Mouse (Mus musculus) forebrain, embryonic 15.5 days (tissue): ENCODE measurements around the gene Anxa3. TPM values are rescaled to one million over a fixed set of nuclear protein-coding genes. Genes with fewer than 3 reads are reported as not detected.
A peak's percentile ranks its signal among the peaks of the same experiment; 100 is the strongest.

Experiments used
- ATAC-seq: fragments of 200-750 bp; cut with Nextera tagmentation; replicated peaks from 2 replicates; pipeline ENCODE4 v1.8.0; 2017; ENCODE audit warnings: mild to moderate bottlenecking, moderate TSS enrichment, moderate library complexity
- H3K27ac ChIP-seq: fragments of 300-500 bp; sonication (generic); replicated peaks from 2 replicates; pipeline ENCODE4 v1.5.1; 2015; ENCODE audit warnings: mild to moderate bottlenecking, inconsistent platforms
- H3K27me3 ChIP-seq: fragments of 300-500 bp; sonication (generic); 2 replicates; pipeline ENCODE4 v1.6.1; 2015; ENCODE audit warnings: inconsistent platforms
- H3K36me3 ChIP-seq: fragments of 300-500 bp; sonication (generic); 2 replicates; pipeline ENCODE4 v1.6.1; 2015; ENCODE audit warnings: mild to moderate bottlenecking, inconsistent platforms
- H3K4me1 ChIP-seq: fragments of 300-500 bp; sonication (generic); 2 replicates; pipeline ENCODE4 v1.6.1; 2015; ENCODE audit warnings: inconsistent platforms
- H3K4me2 ChIP-seq: fragments of 300-500 bp; sonication (generic); replicated peaks from 2 replicates; pipeline ENCODE4 v1.6.1; 2015; ENCODE audit warnings: mild to moderate bottlenecking, inconsistent platforms
- H3K4me3 ChIP-seq: fragments of 300-500 bp; sonication (generic); 2 replicates; pipeline ENCODE4 v1.5.1; 2015; ENCODE audit warnings: mild to moderate bottlenecking, inconsistent platforms
- H3K9ac ChIP-seq: fragments of 300-500 bp; sonication (generic); replicated peaks from 2 replicates; pipeline ENCODE4 v1.6.1; 2015; ENCODE audit warnings: mild to moderate bottlenecking, inconsistent platforms
- H3K9me3 ChIP-seq: fragments of 300-500 bp; sonication (generic); 2 replicates; pipeline ENCODE4 v1.6.1; 2016; ENCODE audit warnings: inconsistent platforms
- WGBS: fragments of 180-500 bp; shearing (Covaris S2); methylation state at CpG from one replicate; pipeline ENCODE4 v1.1.7; 2015; ENCODE audit warnings: mixed read lengths; 5-methylcytosine and 5-hydroxymethylcytosine counted together
- polyA plus RNA-seq: library from polyadenylated mRNA; unstranded; fragments of >200 nt; fragmentation: Nextera tagmentation; extraction: Ambion mirVana; gene quantifications from 2 replicates; pipeline ENCODE4 v1.2.1, GENCODE M21; 2015

Gene Anxa3
- polyA plus RNA-seq, 1 experiment from 2014 or later: 21.5 TPM

DNA sequence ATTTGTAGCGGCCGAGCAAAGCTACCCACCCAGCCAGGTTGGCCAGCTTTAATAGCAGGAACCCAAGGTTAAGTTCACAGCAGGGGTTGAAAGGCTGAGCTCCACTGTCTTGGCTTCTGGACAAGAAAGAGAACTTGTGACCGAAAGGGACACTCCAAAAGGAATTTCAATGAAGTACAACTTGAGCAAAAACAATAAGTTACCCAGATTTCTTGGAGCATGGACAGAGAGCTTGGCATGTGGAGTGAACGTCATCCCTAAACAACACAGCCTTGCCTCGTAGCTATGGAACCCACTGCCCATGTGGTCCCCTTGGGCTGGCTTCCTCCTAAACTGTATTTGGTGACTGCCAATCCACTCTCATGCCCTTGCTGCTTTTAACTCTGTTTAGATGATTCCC, 97.2 kb downstream of the Anxa3 start:
- peak; percentile 68; the same call in 1 of the 2 replicates for ATAC-seq
- Histone ChIP-seq H3K9me3 (no peaks in the 10 kb centered on the region), H3K27ac (no peak overlapping the region)

More for the DNA sequence above, 97.2 kb downstream of the Anxa3 start:
- 53% methylated on average over 5 of the region's 5 CpGs for WGBS
- H3K4me3 ChIP-seq: no peak overlapping the region
- no peak overlapping the region for H3K9ac ChIP-seq
- H3K4me2 ChIP-seq: no peak overlapping the region
- no peaks in the 10 kb centered on the region for H3K4me1 ChIP-seq
- H3K27me3 ChIP-seq: no peaks in the 10 kb centered on the region
- no peaks in the 10 kb centered on the region for H3K36me3 ChIP-seq

Other genes with a start within 250 kb of the Anxa3 start
- gene Bmp2k, start 204.3 kb downstream of the Anxa3 start, polyA plus RNA-seq: 8.4 TPM in 2 replicates